Mouse (Mus musculus): ENCODE measurements around the gene Atad3a.
A peak's percentile ranks its signal among the peaks of the same experiment; 100 is the strongest.
"Not testable (repeated sequence)": the region's sequence is repeated elsewhere in the genome, so short reads cannot be mapped to it uniquely, and the experiment has no call there.

The Atad3a gene

GRCm38 (mm10) chr4:155760613-155761355, at the start of gene Atad3a:
Gene Atad3a, minus strand, starts transcription at chr4:155761093.
- peak; percentile 93 for DNase-seq (ENCODE audit: low spot score)

DNA sequence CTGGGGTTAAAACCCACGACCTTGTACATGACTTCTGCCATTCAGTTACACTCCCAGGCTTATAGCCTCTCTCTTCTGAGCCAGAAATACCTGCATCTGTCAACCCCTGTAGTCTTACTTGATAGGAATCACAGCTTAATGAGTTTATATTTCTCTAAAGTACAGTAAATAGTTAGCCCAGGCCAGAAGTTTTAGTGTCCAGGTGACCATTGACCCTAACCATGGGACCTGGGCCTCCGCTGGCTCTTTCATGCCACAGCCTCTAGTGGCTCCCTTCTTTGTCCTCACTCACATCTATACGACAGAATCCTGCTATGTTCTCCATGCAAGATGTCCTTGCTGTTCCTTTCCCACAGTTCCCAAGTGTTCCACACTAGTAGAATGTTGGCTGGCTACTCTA, 46.9 kb upstream of the Atad3a start:
- DNase-seq (ENCODE audit: low spot score) = no peak

- peak; percentile 90 for DNase-seq (ENCODE audit: low spot score)
Observed at GRCm38 (mm10) chr4:155803340-155804041, 42.6 kb upstream of the Atad3a start.

GRCm38 (mm10) chr4:155802741-155803339, 41.9 kb upstream of the Atad3a start, which contains the start of gene Mrpl20:
Gene Mrpl20, plus strand, starts transcription at chr4:155802878.
- DNase-seq (ENCODE audit: low spot score) = no peak

DNA sequence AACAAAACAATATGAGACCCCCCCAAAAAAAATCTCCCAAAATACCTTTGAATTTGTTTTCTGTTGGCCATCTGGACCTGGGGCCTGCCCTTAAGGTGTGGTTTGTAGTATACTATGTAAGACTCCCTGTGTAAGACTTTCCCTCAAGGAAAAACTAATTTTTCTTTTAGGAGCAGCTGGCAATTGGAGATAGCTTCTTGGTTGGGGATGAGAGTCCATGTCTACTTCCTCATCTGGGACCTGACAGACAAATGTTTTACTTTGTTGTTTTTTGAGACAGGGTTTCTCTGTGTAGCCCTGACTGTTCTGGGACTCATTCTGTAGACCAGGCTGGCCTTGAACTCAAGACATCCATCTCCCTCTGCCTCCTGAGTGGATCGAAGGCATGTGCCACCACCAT, 41.2 kb upstream of the Atad3a start:
- DNase-seq (ENCODE audit: low spot score) = no peak

DNA sequence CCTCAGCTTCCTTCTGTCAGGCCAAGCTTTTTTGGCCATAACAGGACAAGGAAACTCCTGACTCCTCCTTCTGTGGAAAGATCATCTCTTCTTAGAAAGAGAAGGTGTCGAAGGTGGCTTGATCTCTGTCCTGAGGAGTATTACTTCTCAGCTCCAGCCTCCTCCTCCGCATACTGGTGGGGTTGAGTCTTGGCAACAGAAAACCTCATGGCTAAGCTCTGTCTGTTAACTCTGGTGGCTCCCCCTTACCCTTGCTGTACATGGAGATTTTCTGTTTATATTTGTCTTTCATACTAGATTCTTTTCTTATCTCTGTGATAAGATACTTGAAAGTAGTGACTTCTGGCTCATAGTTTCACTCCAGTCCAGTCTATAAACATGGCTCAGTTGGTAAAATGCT, 32.8 kb upstream of the Atad3a start:
- DNase-seq (ENCODE audit: low spot score) = no peak

DNA sequence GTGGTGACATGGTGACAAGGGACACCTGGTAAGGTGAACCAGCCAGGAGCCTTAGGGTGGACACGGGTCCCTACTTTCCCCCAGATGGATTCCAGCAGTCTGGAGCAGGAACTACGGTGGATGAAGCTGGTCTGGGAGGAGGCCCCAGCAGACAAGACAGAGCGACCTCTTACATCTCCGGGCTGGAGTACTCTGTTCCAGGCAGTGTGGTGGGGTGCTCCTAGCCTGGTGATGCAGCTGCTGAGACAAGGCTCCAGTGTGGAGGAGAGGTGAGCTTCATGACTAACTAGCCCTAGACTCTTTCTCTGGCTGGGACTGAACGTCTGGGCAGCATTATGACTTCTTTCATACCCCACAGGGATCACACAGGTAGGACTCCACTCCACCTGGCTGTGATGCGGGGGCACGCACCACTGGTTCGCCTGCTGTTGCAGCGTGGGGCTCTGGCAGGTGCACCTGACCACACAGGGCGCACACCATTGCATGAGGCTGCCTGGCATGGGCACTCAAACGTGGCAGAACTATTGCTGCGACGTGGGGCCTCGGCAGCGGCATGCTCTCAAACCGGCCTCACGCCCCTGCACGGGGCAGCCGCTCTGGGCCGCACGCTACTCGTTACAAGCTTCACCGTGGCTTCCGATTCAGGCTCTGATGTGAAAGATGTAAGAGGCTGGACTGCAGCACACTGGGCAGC, 30.5 kb upstream of the Atad3a start:
- no peak for DNase-seq (ENCODE audit: low spot score)

DNA sequence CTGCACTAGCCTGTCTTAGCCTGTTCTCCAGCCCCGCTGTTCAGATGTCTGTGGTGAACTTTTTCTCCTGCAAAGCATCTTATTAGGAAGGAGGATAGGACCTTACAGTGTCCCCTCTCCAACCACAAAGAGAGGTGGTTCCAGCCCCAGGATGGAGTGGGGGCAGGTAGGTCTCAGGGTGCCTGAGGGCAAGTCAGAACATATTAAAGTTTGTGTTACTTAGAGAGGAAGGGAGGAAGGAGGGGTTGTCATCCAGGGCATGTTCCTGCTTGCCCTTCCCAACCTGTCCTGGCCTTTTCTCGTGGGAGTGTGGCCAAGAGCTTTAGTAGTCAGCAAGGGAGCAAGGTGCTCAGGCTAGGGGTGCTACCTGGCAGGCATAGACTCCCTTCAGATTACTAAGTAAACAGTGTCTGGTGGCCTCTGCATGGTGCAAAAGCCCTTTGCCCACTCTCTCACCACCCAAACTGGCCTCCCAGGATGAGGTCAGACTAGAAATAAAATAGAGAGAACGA, 29.8 kb upstream of the Atad3a start:
- DNase-seq (ENCODE audit: low spot score) = no peak

- no peak for DNase-seq (ENCODE audit: low spot score)
Observed at GRCm38 (mm10) chr4:155790021-155790489, 29.2 kb upstream of the Atad3a start, which contains the start of gene Ankrd65. Gene Ankrd65, plus strand, starts transcription at chr4:155790439.

DNA sequence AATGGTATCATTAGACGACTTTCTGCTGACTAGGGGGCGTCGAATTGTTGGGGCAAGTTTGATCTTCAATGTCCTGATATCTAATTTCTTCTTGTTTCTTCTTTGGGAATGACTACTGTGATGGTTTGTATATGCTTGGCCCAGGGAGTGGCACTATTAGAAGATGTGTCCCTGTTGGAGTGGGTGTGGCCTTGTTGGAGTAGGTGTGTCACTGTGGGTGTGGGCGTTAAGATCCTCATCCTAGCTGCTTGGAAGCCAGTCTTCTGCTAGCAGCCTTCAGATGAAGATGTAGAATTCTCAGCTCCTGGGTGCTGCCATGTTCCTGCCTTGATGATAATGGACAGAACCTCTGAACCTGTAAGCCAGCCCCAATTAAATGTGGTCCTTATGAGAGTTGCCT, 27.9 kb upstream of the Atad3a start:
- not testable (repeated sequence) for DNase-seq (ENCODE audit: low spot score)

DNA sequence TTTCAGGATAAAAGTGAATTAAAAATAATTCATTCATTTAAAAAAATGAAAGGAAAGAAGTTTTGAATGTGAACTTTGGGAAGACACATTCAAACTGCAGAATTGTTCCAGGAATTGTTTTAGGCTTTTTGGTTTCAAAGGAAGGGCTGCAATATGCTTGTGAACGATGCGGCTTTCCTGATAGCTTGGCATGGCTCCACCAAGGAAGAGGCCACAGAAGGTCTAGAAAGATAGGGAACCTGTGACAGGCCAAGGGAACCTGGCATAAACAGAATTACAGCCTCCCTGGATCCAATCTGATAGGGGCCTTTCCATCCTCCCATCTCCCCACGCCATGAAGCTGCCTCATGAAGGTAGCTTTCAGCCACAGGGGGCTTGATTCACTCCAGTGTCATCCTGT, 27.4 kb upstream of the Atad3a start:
- DNase-seq (ENCODE audit: low spot score) = no peak

- no peak for DNase-seq (ENCODE audit: low spot score)
Observed at GRCm38 (mm10) chr4:155785819-155786218, 24.9 kb upstream of the Atad3a start, which contains the start of gene Tmem88b. Gene Tmem88b, minus strand, starts transcription at chr4:155785874.

DNA sequence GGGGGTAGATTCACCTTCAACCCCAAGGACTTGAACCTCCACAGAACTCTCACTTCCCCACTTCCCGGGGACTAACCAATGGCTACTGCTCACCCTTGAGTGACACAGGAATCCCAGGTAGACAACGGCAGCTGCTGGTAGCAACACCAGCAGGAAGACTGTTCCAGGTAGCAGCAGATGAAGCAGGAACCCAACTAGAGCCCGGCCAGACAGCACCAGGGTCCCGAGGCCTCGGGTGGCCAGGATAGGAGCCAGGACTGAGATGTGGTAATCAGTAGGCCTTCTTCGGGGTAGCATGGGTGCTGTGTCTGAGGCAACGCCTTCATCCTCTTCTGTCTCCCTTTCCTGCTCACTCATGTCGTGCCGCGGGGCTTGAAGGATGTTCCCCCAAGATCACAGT, 24.4 kb upstream of the Atad3a start:
- DNase-seq (ENCODE audit: low spot score) = no peak

DNA sequence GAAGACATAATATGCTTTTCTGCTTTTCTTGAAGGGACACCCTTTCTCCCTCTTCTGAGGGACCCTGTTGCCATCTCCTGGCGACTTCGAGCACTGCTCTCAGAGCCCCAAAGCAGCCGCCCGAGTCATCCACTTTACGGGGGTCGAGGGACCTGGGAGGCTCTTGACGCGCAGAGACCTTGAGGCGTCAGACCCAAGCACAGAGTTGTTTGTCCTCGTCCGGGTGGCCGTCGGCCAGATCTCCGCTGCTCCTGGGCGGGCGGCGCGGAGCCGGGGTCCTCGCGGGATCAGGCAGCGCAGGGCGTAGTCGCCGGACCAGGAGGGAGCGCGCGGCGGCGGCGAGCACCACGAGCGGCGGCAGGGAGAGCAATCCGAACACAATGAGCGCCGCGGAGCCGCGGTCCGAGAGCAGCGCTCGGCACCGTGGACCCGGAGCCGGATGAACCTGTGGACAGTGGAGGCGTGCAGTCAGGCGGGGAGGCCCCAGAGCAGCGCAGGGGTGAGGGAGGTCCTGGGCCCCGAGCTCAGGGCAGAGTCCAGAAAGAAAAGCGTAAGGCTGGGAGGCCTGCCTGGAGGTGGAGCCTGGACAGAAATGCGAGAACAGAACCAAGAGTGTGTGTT, 23.3 kb upstream of the Atad3a start:
- peak; percentile 77 for DNase-seq (ENCODE audit: low spot score)

DNA sequence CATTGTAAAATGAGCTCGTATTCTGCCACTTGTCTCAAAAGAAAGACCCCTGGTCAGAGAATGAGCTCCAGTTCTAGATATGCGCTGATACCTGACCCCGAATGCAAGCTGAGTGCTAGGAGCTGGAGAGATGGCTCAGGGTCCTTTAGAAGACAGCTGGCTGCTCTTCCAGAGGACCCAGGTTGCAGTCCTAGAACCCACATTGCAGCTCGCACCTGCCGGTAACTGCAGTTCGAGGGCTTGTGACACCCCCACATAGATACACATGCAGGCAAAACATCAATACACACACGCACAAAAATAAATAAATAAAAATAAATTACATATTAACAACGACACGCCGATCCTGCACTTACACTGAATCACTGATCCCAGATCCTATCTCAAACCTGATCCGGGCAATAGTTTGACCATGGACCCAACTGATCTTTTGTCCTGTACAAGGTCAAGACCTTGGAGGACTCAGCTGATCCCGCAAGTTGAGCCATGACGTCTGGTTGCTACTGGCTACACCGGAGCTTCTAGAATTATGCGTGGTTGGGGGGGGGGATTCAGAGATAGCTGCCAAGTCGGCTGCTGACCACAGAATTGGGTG, 22.7 kb upstream of the Atad3a start:
- no peak for DNase-seq (ENCODE audit: low spot score)

- DNase-seq (ENCODE audit: low spot score) = peak; percentile 50
Observed at GRCm38 (mm10) chr4:155780895-155781294, 20.0 kb upstream of the Atad3a start.

DNA sequence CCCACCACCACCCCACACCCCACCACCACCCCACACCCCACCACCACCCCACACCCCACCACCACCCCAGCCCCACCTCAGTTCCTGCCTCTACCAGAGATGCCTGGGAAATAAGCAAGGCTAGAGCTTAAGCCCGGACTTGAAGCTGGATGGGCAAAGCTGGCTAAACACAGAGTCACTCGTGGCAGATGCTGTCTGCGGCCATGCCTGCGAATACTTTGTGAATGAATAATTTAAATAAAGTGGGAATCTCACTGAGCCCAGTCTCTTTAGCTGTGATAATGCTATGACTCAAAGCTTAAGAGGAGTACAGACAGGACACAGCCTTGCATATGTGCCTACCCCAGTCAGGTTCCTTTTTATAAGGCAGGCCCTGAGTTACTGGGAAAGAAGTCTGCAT, 18.6 kb upstream of the Atad3a start:
- no peak for DNase-seq (ENCODE audit: low spot score)

DNA sequence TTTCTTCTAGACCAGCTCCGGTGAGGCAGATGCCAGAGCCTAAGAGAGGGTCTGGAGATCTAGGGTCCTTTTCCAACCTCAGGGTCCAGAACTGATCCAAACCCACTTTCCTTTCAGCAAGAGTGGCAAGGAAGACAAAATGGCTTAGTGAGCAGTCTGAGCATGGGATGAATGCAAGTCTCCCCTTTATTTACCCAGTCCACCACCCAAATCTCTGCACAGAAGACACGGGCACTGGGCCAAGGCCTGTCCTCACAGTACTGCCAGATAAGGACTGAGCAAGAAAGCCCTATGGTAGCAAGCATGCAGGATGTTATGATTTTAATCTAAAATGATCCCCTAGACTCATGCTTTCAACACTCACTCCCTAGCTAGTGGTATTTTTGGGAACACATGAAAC, 16.9 kb upstream of the Atad3a start:
- DNase-seq (ENCODE audit: low spot score) = peak; percentile 52

GRCm38 (mm10) chr4:155776704-155777335, 15.9 kb upstream of the Atad3a start:
- no peak for DNase-seq (ENCODE audit: low spot score)

DNA sequence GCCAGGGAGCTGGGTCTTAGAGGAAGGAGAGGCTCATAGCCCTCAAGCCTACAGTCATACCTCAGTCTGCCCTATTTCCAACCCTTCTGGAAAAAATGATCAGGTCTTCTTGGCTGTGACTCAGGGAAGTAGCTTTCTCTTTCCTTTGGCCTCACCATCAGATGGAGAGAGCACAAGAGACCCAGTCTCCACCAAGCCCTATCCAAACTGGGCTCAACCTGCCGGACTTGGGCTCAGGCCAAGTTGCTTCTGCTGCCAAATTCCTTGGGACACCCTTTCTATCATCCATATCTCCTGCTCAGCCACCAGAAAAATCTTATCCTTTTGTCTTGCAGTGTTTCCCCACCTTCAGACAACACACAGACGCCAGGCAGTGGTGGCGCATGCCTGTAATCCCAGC, 15.0 kb upstream of the Atad3a start:
- no peak for DNase-seq (ENCODE audit: low spot score)

Data from ovary, adult 18-20 months (tissue).